Mouse (Mus musculus): Measurements from ENCODE around the gene Mmgt1. TPM values are rescaled to one million over a fixed set of nuclear protein-coding genes. Genes with fewer than 3 reads are reported as not detected.

The Mmgt1 gene
- 0.11 and 1.3 TPM in 2 replicates for polyA plus RNA-seq (2012; ENCODE audit: low replicate concordance)

GRCm38 (mm10) chrX:56597887-56598640 lies at the start of gene Mmgt1:
TSS of gene Mmgt1 (minus strand) at chrX:56598069.

DNA sequence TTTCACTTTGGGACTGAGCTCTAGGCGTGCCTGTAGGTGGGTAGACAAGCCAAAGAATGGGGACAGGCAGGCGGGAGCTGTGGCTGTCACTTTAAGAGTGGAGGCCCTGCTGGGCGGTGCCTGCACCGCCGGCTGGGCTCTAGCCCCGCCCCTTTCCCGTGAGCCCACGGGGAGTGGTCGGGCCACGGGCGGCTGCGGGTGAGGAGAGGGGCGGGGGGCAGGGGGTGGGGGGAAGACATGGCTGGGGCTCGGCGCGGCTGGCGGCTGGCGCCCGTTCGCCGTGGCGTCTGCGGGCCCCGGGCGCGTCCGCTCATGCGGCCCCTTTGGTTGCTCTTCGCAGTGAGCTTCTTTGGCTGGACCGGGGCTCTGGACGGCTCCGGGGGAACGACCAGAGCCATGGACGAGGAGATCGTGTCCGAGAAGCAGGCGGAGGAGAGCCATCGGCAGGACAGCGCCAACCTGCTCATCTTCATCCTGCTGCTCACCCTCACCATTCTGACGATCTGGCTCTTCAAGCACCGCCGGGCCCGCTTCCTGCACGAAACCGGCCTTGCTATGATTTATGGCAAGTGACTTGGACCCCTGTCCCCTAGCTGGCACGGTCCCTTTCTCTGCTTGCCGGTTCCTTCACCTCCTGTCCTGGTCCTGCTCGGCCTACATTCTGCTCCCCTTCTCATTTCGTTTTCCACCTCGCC lies 11.9 kb upstream of the Mmgt1 start, which contains the start of gene Slc9a6:
TSS of gene Slc9a6 (plus strand) at position 135 of the 695 bp plus-strand sequence.

DNA sequence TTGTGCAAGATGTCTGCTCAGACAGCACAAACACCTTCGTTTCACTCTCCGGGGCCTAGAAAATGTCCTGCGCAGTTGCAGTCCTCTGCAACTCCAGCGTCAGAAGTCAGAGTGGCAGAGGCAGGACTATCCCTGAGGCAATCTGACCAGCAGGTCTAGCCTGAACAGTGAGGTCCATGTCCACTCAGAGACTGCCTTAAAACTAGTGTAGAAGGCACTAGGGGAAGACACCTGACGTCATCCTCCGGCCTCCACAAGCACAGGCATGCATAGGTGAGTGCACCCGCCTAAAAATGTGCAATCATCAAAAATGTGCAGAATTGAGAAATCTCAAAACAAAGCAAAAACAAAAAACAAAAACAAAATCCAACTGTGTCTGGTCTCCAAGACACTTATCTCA lies 48.4 kb downstream of the Mmgt1 start, which contains the start of gene Gm648:
TSS of gene Gm648 (minus strand) at position 101 of the 400 bp plus-strand sequence.

Other genes starting within 250 kb of the Mmgt1 start
- gene Smim10l2a, start 223.5 kb downstream of the Mmgt1 start, polyA plus RNA-seq (2012; ENCODE audit: low replicate concordance): 0.11 TPM in 2 replicates
- gene Gm2174, start 150.1 kb downstream of the Mmgt1 start, polyA plus RNA-seq (2012; ENCODE audit: low replicate concordance): not detected in 2 replicates
- 2.8 and 7.6 TPM in 2 replicates for gene Ints6l, start 143.2 kb downstream of the Mmgt1 start, polyA plus RNA-seq (2012; ENCODE audit: low replicate concordance)
- gene Gm10477, start 73.3 kb downstream of the Mmgt1 start, polyA plus RNA-seq (2012; ENCODE audit: low replicate concordance): not detected in 2 replicates
- gene Gm648, start 48.5 kb downstream of the Mmgt1 start, polyA plus RNA-seq (2012; ENCODE audit: low replicate concordance): not detected in 2 replicates
- gene Slc9a6, start 11.7 kb upstream of the Mmgt1 start, polyA plus RNA-seq (2012; ENCODE audit: low replicate concordance): 4.3 and 39.6 TPM in 2 replicates
- 0.10 TPM in 1 of 2 replicates, not detected in the other for gene Fhl1, start 133.7 kb upstream of the Mmgt1 start, polyA plus RNA-seq (2012; ENCODE audit: low replicate concordance)
- gene Map7d3, start 224.3 kb upstream of the Mmgt1 start, polyA plus RNA-seq (2012; ENCODE audit: low replicate concordance): not detected in 2 replicates

Data from leukemia stem cell, adult 10-12 weeks (primary cell).